Mouse (Mus musculus): ENCODE data around the gene Glra3. TPM values are rescaled to one million over a fixed set of nuclear protein-coding genes. Genes with fewer than 3 reads are reported as not detected.

Gene Glra3
- not detected for total RNA-seq (2021)
- polyA plus RNA-seq (2012; rRNA removed): not detected in 2 replicates
- long read RNA-seq: 0 reads

- Histone ChIP-seq H3K79me2 (replicated peaks; ENCODE audit: control insufficient read depth, insufficient read depth, low read length) (no peaks in the 10 kb centered on the region), H3K27ac (no peak within 1 kb of the TSS), H3K36me3 (ENCODE audit: control insufficient read depth, insufficient read depth, low read length) (no peaks in the 10 kb centered on the region), H3K9ac (ENCODE audit: low read depth, low read length) (no peak within 1 kb of the TSS), H3K27me3 (ENCODE audit: control insufficient read depth, insufficient read depth, low read length) (no peaks in the 10 kb centered on the region), H3K4me1 (ENCODE audit: control insufficient read depth, insufficient read depth, low read length) (no peaks in the 10 kb centered on the region), H3K4me3 (no peak within 1 kb of the TSS)
- TF ChIP-seq EP300 (IDR thresholded peaks at IDR 0.05; ENCODE audit: insufficient read depth, low read depth, low read length): no peak
- TF ChIP-seq CTCF (IDR thresholded peaks at IDR 0.05): no peak
- TF ChIP-seq POLR2A (IDR thresholded peaks at IDR 0.05; ENCODE audit: insufficient read depth, low read depth, low read length): no peak
- no peak for DNase-seq
- intact Hi-C loops (cut with DNase I): no loop called here
- WGBS: 16% methylated on average over 11 of the region's 11 CpGs
Measured at GRCm38 (mm10) chr8:55939870-55940525, at the start of gene Glra3. Gene Glra3 (plus strand): TSS chr8:55940460.

- intact Hi-C loops (cut with DNase I): no loop called here
- 73% methylated on average over 1 of the region's 1 CpGs for WGBS
- DNase-seq: no peak
- H3K9ac ChIP-seq (ENCODE audit: low read depth, low read length): no peak within 1 kb of the TSS
- no peak for TF ChIP-seq EP300 (IDR thresholded peaks at IDR 0.05; ENCODE audit: insufficient read depth, low read depth, low read length)
- no peak for TF ChIP-seq POLR2A (IDR thresholded peaks at IDR 0.05; ENCODE audit: insufficient read depth, low read depth, low read length)
- no peak for TF ChIP-seq CTCF (IDR thresholded peaks at IDR 0.05)
- no peaks in the 10 kb centered on the region for H3K36me3 ChIP-seq (ENCODE audit: control insufficient read depth, insufficient read depth, low read length)
- no peaks in the 10 kb centered on the region for H3K4me1 ChIP-seq (ENCODE audit: control insufficient read depth, insufficient read depth, low read length)
- no peak within 1 kb of the TSS for H3K27ac ChIP-seq
- H3K27me3 ChIP-seq (ENCODE audit: control insufficient read depth, insufficient read depth, low read length): no peaks in the 10 kb centered on the region
- H3K4me3 ChIP-seq: no peak within 1 kb of the TSS
- no peaks in the 10 kb centered on the region for H3K79me2 ChIP-seq (replicated peaks; ENCODE audit: control insufficient read depth, insufficient read depth, low read length)
Measured at GRCm38 (mm10) chr8:55906848-55907247, 33.4 kb upstream of the Glra3 start, which contains the start of gene Adam29. Gene Adam29 (minus strand): TSS chr8:55906948.

GRCm38 (mm10) chr8:55940526-55940880 lies 243 bp downstream of the Glra3 start:
- Histone ChIP-seq H3K27ac (no peak overlapping the region), H3K79me2 (replicated peaks; ENCODE audit: control insufficient read depth, insufficient read depth, low read length) (no peaks in the 10 kb centered on the region), H3K27me3 (ENCODE audit: control insufficient read depth, insufficient read depth, low read length) (no peaks in the 10 kb centered on the region), H3K36me3 (ENCODE audit: control insufficient read depth, insufficient read depth, low read length) (no peaks in the 10 kb centered on the region), H3K4me1 (ENCODE audit: control insufficient read depth, insufficient read depth, low read length) (no peaks in the 10 kb centered on the region), H3K4me3 (no peak overlapping the region), H3K9ac (ENCODE audit: low read depth, low read length) (no peak overlapping the region)
- WGBS: 3% methylated on average over 8 of the region's 8 CpGs
- intact Hi-C loops (cut with DNase I): no loop called here
- TF ChIP-seq EP300 (IDR thresholded peaks at IDR 0.05; ENCODE audit: insufficient read depth, low read depth, low read length) (no peak), CTCF (IDR thresholded peaks at IDR 0.05) (no peak), POLR2A (IDR thresholded peaks at IDR 0.05; ENCODE audit: insufficient read depth, low read depth, low read length) (no peak)
- DNase-seq: no peak

GRCm38 (mm10) chr8:55964759-55965320 lies 24.6 kb downstream of the Glra3 start:
- Histone ChIP-seq H3K27ac (no peak overlapping the region), H3K9ac (ENCODE audit: low read depth, low read length) (no peak overlapping the region), H3K27me3 (ENCODE audit: control insufficient read depth, insufficient read depth, low read length) (no peaks in the 10 kb centered on the region), H3K79me2 (replicated peaks; ENCODE audit: control insufficient read depth, insufficient read depth, low read length) (no peaks in the 10 kb centered on the region), H3K4me3 (no peak overlapping the region), H3K4me1 (ENCODE audit: control insufficient read depth, insufficient read depth, low read length) (no peaks in the 10 kb centered on the region), H3K36me3 (ENCODE audit: control insufficient read depth, insufficient read depth, low read length) (no peaks in the 10 kb centered on the region)
- no peak for DNase-seq
- no peak for TF ChIP-seq CTCF (IDR thresholded peaks at IDR 0.05)
- no peak for TF ChIP-seq EP300 (IDR thresholded peaks at IDR 0.05; ENCODE audit: insufficient read depth, low read depth, low read length)
- TF ChIP-seq POLR2A (IDR thresholded peaks at IDR 0.05; ENCODE audit: insufficient read depth, low read depth, low read length): no peak
- 78% methylated on average over 3 of the region's 3 CpGs for WGBS
- intact Hi-C loops (cut with DNase I): no loop called here

GRCm38 (mm10) chr8:55997859-55998258 lies 57.6 kb downstream of the Glra3 start:
- no peak overlapping the region for H3K9ac ChIP-seq (ENCODE audit: low read depth, low read length)
- TF ChIP-seq POLR2A (IDR thresholded peaks at IDR 0.05; ENCODE audit: insufficient read depth, low read depth, low read length) (no peak), CTCF (IDR thresholded peaks at IDR 0.05) (no peak), EP300 (IDR thresholded peaks at IDR 0.05; ENCODE audit: insufficient read depth, low read depth, low read length) (no peak)

GRCm38 (mm10) chr8:56054324-56054723 lies 114.1 kb downstream of the Glra3 start:
- Histone ChIP-seq H3K4me1 (ENCODE audit: control insufficient read depth, insufficient read depth, low read length) (no peaks in the 10 kb centered on the region), H3K27ac (no peak overlapping the region), H3K9ac (ENCODE audit: low read depth, low read length) (no peak overlapping the region), H3K79me2 (replicated peaks; ENCODE audit: control insufficient read depth, insufficient read depth, low read length) (no peaks in the 10 kb centered on the region), H3K36me3 (ENCODE audit: control insufficient read depth, insufficient read depth, low read length) (no peaks in the 10 kb centered on the region), H3K4me3 (no peak overlapping the region), H3K27me3 (ENCODE audit: control insufficient read depth, insufficient read depth, low read length) (no peaks in the 10 kb centered on the region)
- no peak for TF ChIP-seq EP300 (IDR thresholded peaks at IDR 0.05; ENCODE audit: insufficient read depth, low read depth, low read length)
- no peak for TF ChIP-seq POLR2A (IDR thresholded peaks at IDR 0.05; ENCODE audit: insufficient read depth, low read depth, low read length)
- no peak for TF ChIP-seq CTCF (IDR thresholded peaks at IDR 0.05)
- intact Hi-C loops (cut with DNase I): no loop called here
- WGBS: 20% methylated on average over 2 of the region's 2 CpGs
- DNase-seq: no peak

More at GRCm38 (mm10) chr8:55997859-55998258, 57.6 kb downstream of the Glra3 start:
- intact Hi-C loops (cut with DNase I): no loop called here
- Histone ChIP-seq H3K27me3 (ENCODE audit: control insufficient read depth, insufficient read depth, low read length) (no peaks in the 10 kb centered on the region), H3K36me3 (ENCODE audit: control insufficient read depth, insufficient read depth, low read length) (no peaks in the 10 kb centered on the region), H3K79me2 (replicated peaks; ENCODE audit: control insufficient read depth, insufficient read depth, low read length) (no peaks in the 10 kb centered on the region), H3K27ac (no peak overlapping the region), H3K4me3 (no peak overlapping the region), H3K4me1 (ENCODE audit: control insufficient read depth, insufficient read depth, low read length) (no peaks in the 10 kb centered on the region)
- no peak for DNase-seq
- WGBS: 47% methylated on average over 3 of the region's 3 CpGs

Measured in heart, adult 2 months (tissue).